Mouse (Mus musculus) MEL (cell line): ENCODE data around the gene Tlr11. TPM values are rescaled to one million over a fixed set of nuclear protein-coding genes. Genes with fewer than 3 reads are reported as not detected.

Experiments
- DNase-seq: peaks from one replicate; pipeline ENCODE4 v3.0.0; 2011; ENCODE audit warnings: low read depth, low spot score
- H3K27ac ChIP-seq: 2 replicates; pipeline ENCODE4 v1.5.1; 2012; ENCODE audit warnings: low read depth, mild to moderate bottlenecking, control low read depth, low read length, moderate library complexity; ENCODE audit not compliant: control insufficient read depth
- H3K27me3 ChIP-seq, 2 experiments: fragments of 150-350 bp in 1 of 2; sonication (generic) in 1 of 2; 2 replicates each; pipeline ENCODE4 v1.6.1; 2012; ENCODE audit warnings: low read length in 2 of 2, mild to moderate bottlenecking in 2 of 2, improper control_type of control experiment in 1 of 2, moderate library complexity in 1 of 2; ENCODE audit not compliant: insufficient read depth in 2 of 2, control insufficient read depth in 1 of 2
- H3K36me3 ChIP-seq, 2 experiments: 2 replicates each; pipeline ENCODE4 v1.6.1; 2012 to 2014; ENCODE audit warnings: low read length in 2 of 2, improper control_type of control experiment in 1 of 2, inconsistent platforms in 1 of 2, mild to moderate bottlenecking in 1 of 2; ENCODE audit not compliant: insufficient read depth in 2 of 2, control insufficient read depth in 1 of 2
- H3K4me1 ChIP-seq, 2 experiments: fragments of 150-350 bp in 1 of 2; sonication (generic) in 1 of 2; 2 replicates each; pipeline ENCODE4 v1.6.1; 2012; ENCODE audit warnings: low read length in 2 of 2, improper control_type of control experiment in 1 of 2, mild to moderate bottlenecking in 1 of 2; ENCODE audit not compliant: insufficient read depth in 2 of 2, control insufficient read depth in 1 of 2
- H3K4me3 ChIP-seq, 2 experiments: fragments of 150-350 bp in 1 of 2; sonication (generic) in 1 of 2; 2 replicates each; pipeline ENCODE4 v1.5.1; 2012; ENCODE audit warnings: low read depth in 2 of 2, low read length in 2 of 2, mild to moderate bottlenecking in 2 of 2, moderate library complexity in 2 of 2, control low read depth in 1 of 2, improper control_type of control experiment in 1 of 2; ENCODE audit not compliant: control insufficient read depth in 1 of 2, insufficient read depth in 1 of 2
- H3K79me2 ChIP-seq: 2 replicates; pipeline ENCODE4 v1.6.1; 2012; ENCODE audit warnings: mild to moderate bottlenecking, low read length, moderate library complexity; ENCODE audit not compliant: control insufficient read depth, poor library complexity, insufficient read depth
- H3K9ac ChIP-seq: 2 replicates; pipeline ENCODE4 v1.6.1; 2012; ENCODE audit warnings: low read depth, mild to moderate bottlenecking, control low read depth, low read length, moderate library complexity; ENCODE audit not compliant: control insufficient read depth, poor library complexity, severe bottlenecking
- H3K9me3 ChIP-seq: fragments of 150-350 bp; sonication (generic); replicated peaks from 2 replicates; pipeline ENCODE4 v1.6.1; 2012; ENCODE audit warnings: mild to moderate bottlenecking, low read length, improper control_type of control experiment, moderate library complexity; ENCODE audit not compliant: insufficient read depth
- CHD1 ChIP-seq: IDR thresholded peaks from 2 replicates; pipeline ENCODE4 v1.6.1; 2012; ENCODE audit warnings: low read depth, mild to moderate bottlenecking, inconsistent platforms, low read length, improper control_type of control experiment
- CHD2 ChIP-seq: IDR thresholded peaks from 2 replicates; pipeline ENCODE4 v1.6.1; 2011; ENCODE audit warnings: low read length, improper control_type of control experiment
- CTCF ChIP-seq, 3 experiments: IDR thresholded peaks in 2 of 3; conservative IDR thresholded peaks in 1 of 3; 2 replicates each; pipeline ENCODE4 v1.5.1; 2011 to 2012; ENCODE audit warnings: low read length in 3 of 3, low read depth in 2 of 3, mild to moderate bottlenecking in 2 of 3, improper control_type of control experiment in 1 of 3, inconsistent platforms in 1 of 3, mixed read lengths in 1 of 3, moderate library complexity in 1 of 3; ENCODE audit not compliant: control insufficient read depth in 1 of 3, insufficient read depth in 1 of 3, poor library complexity in 1 of 3, severe bottlenecking in 1 of 3
- EP300 ChIP-seq, 2 experiments: IDR thresholded peaks; 2 replicates each; pipeline ENCODE4 v1.6.1; 2011; ENCODE audit warnings: improper control_type of control experiment in 2 of 2, low read length in 2 of 2, low read depth in 1 of 2, mild to moderate bottlenecking in 1 of 2
- GABPA ChIP-seq: IDR thresholded peaks from 2 replicates; pipeline ENCODE4 v1.6.1; 2012; ENCODE audit warnings: low read depth, mild to moderate bottlenecking, inconsistent platforms, low read length, improper control_type of control experiment, moderate library complexity
- KAT2A ChIP-seq: conservative IDR thresholded peaks from 2 replicates; pipeline ENCODE4 v1.6.1; 2012; ENCODE audit warnings: low read depth, low read length, improper control_type of control experiment, inconsistent platforms
- MAZ ChIP-seq: IDR thresholded peaks from 2 replicates; pipeline ENCODE4 v1.6.1; 2012; ENCODE audit warnings: low read depth, mild to moderate bottlenecking, inconsistent platforms, low read length, improper control_type of control experiment
- MEF2A ChIP-seq: IDR thresholded peaks from 2 replicates; pipeline ENCODE4 v1.6.1; 2014; ENCODE audit warnings: low read depth, mild to moderate bottlenecking, inconsistent platforms, low read length, improper control_type of control experiment; ENCODE audit not compliant: poor library complexity, insufficient replicate concordance, severe bottlenecking; ENCODE audit errors: extremely low read depth
- NELFE ChIP-seq: IDR thresholded peaks from 2 replicates; pipeline ENCODE4 v1.6.1; 2011; ENCODE audit warnings: low read depth, low read length, improper control_type of control experiment
- NRF1 ChIP-seq: IDR thresholded peaks from 2 replicates; pipeline ENCODE4 v1.6.1; 2014; ENCODE audit warnings: low read depth, mild to moderate bottlenecking, inconsistent platforms, low read length, improper control_type of control experiment, moderate library complexity; ENCODE audit not compliant: poor library complexity, insufficient read depth, severe bottlenecking
- POLR2AphosphoS2 ChIP-seq: IDR thresholded peaks from 2 replicates; pipeline ENCODE4 v1.6.1; 2011; ENCODE audit warnings: low read length, improper control_type of control experiment
- POLR2AphosphoS5 ChIP-seq: IDR thresholded peaks from 2 replicates; pipeline ENCODE4 v1.6.1; 2012; ENCODE audit warnings: low read depth, borderline replicate concordance, mild to moderate bottlenecking, inconsistent platforms, low read length, moderate library complexity, mixed read lengths
- RAD21 ChIP-seq: IDR thresholded peaks from 2 replicates; pipeline ENCODE4 v1.6.1; 2011; ENCODE audit warnings: mild to moderate bottlenecking, low read depth, low read length, improper control_type of control experiment
- RCOR1 ChIP-seq: IDR thresholded peaks from 2 replicates; pipeline ENCODE4 v1.6.1; 2012; ENCODE audit warnings: low read depth, mild to moderate bottlenecking, inconsistent platforms, low read length, improper control_type of control experiment
- SMC3 ChIP-seq: IDR thresholded peaks from 2 replicates; pipeline ENCODE4 v1.6.1; 2011; ENCODE audit warnings: low read depth, low read length, improper control_type of control experiment
- TBP ChIP-seq: IDR thresholded peaks from 2 replicates; pipeline ENCODE4 v1.8.0; 2011; ENCODE audit warnings: low read depth, low read length, improper control_type of control experiment
- TCF12 ChIP-seq: IDR thresholded peaks from 2 replicates; pipeline ENCODE4 v1.6.1; 2014; ENCODE audit warnings: low read depth, mild to moderate bottlenecking, inconsistent platforms, low read length, improper control_type of control experiment, moderate library complexity
- USF1 ChIP-seq: IDR thresholded peaks from 2 replicates; pipeline ENCODE4 v1.6.1; 2014; ENCODE audit warnings: low read depth, mild to moderate bottlenecking, inconsistent platforms, low read length, improper control_type of control experiment, moderate library complexity
- USF2 ChIP-seq, 2 experiments: IDR thresholded peaks; 2 replicates each; pipeline ENCODE4 v1.6.1; 2011 to 2012; ENCODE audit warnings: improper control_type of control experiment in 2 of 2, low read length in 2 of 2, borderline replicate concordance in 1 of 2, inconsistent platforms in 1 of 2, low read depth in 1 of 2, mild to moderate bottlenecking in 1 of 2; ENCODE audit not compliant: insufficient read depth in 1 of 2
- ZC3H11A ChIP-seq: IDR thresholded peaks from 2 replicates; pipeline ENCODE4 v1.6.1; 2012; ENCODE audit warnings: low read depth, mild to moderate bottlenecking, inconsistent platforms, low read length, improper control_type of control experiment
- ZKSCAN1 ChIP-seq: IDR thresholded peaks from 2 replicates; pipeline ENCODE4 v1.6.1; 2012; ENCODE audit warnings: low read depth, mild to moderate bottlenecking, inconsistent platforms, low read length, improper control_type of control experiment, moderate library complexity
- polyA plus RNA-seq, 2 experiments: library from polyadenylated mRNA; stranded (reverse) in 1 of 2; unstranded in 1 of 2; fragments of >175 nt in 1 of 2; fragments of >200 nt in 1 of 2; gene quantifications; 2 replicates each; pipeline versions ENCODE4 v1.2.1 to v1.2.4; 2012; ENCODE audit warnings: low replicate concordance in 2 of 2, low read depth in 1 of 2; ENCODE audit not compliant: insufficient read length in 2 of 2, insufficient read depth in 1 of 2, missing spikeins in 1 of 2
- total RNA-seq: library from RNA; depleted of rRNA; stranded (reverse); fragments of 300-350 nt; gene quantifications from 2 replicates; pipeline ENCODE4 v1.2.3, GENCODE M21; 2012

Tlr11 gene
- total and polyA plus RNA-seq, 3 experiments = not detected

DNA sequence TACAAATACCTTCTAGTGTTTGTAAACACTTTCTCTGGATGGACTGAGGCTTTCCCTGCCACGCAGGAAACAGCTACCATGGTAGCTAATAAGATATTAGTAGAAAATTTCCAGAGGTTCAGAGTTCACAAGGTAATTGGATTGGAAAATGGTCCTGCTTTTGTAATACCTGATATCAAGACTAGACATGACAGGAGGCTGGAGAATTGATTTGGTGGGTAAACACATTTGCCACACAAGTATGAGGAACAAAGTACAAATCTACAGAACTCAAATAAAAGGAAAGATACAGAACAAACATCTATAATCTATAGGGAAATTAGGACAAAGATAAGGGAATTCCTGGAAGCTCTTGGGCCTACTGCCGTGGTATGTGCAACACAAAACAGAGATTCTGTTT is 989 bp upstream of the Tlr11 start (continued):
- TF ChIP-seq ZKSCAN1 (no peak), USF2 (IDR thresholded peaks at IDR 0.05; ENCODE audit: borderline replicate concordance in 1 of 2, insufficient read depth in 1 of 2, low read depth in 1 of 2, low read length in 2 of 2) (no peak)

GRCm38 (mm10) chr14:50360480-50360879 is 2.8 kb downstream of the Tlr11 start:
- H3K4me1 ChIP-seq = no peaks in the 10 kb centered on the region
- H3K27me3 ChIP-seq = no peaks in the 10 kb centered on the region
- H3K36me3 ChIP-seq = no peaks in the 10 kb centered on the region
- H3K27ac ChIP-seq = no peak overlapping the region
- TF ChIP-seq POLR2AphosphoS5 (no peak), ZKSCAN1 (no peak), ZC3H11A (no peak), NELFE (no peak), EP300 (IDR thresholded peaks at IDR 0.05; ENCODE audit: low read depth in 1 of 2, low read length in 2 of 2) (no peak), CHD1 (no peak), TCF12 (no peak), CTCF (IDR thresholded peaks at IDR 0.05 in 2 of 3, conservative IDR thresholded peaks at IDR 0.05 in 1 of 3; ENCODE audit: control insufficient read depth in 1 of 3, insufficient read depth in 1 of 3, low read depth in 2 of 3, low read length in 3 of 3, poor library complexity in 1 of 3, severe bottlenecking in 1 of 3) (no peak), KAT2A (no peak), MEF2A (no peak), USF1 (no peak), CHD2 (no peak), RAD21 (no peak), TBP (no peak), MAZ (no peak), GABPA (no peak)
- H3K79me2 ChIP-seq = no peaks in the 10 kb centered on the region
- H3K4me3 ChIP-seq = no peak overlapping the region
- no peaks in the 10 kb centered on the region for H3K9me3 ChIP-seq
- no peak for DNase-seq
- H3K9ac ChIP-seq = no peak overlapping the region

GRCm38 (mm10) chr14:50363561-50363960 is 5.8 kb downstream of the Tlr11 start:
- H3K27ac ChIP-seq = no peak overlapping the region
- H3K9me3 ChIP-seq = no peaks in the 10 kb centered on the region
- no peak overlapping the region for H3K9ac ChIP-seq
- H3K4me3 ChIP-seq = no peak overlapping the region
- no peaks in the 10 kb centered on the region for H3K79me2 ChIP-seq
- H3K4me1 ChIP-seq = no peaks in the 10 kb centered on the region
- H3K36me3 ChIP-seq = no peaks in the 10 kb centered on the region
- TF ChIP-seq SMC3 (no peak), RCOR1 (no peak), NRF1 (no peak), NELFE (no peak), POLR2AphosphoS2 (no peak)
- DNase-seq = no peak
- no peaks in the 10 kb centered on the region for H3K27me3 ChIP-seq
